Mouse (Mus musculus): Measurements from ENCODE around the gene Plxnb3. TPM values are rescaled to one million over a fixed set of nuclear protein-coding genes. Genes with fewer than 3 reads are reported as not detected.

Gene Plxnb3
- polyA plus RNA-seq, 1 experiment from 2014 or later: 0.17 TPM

DNA sequence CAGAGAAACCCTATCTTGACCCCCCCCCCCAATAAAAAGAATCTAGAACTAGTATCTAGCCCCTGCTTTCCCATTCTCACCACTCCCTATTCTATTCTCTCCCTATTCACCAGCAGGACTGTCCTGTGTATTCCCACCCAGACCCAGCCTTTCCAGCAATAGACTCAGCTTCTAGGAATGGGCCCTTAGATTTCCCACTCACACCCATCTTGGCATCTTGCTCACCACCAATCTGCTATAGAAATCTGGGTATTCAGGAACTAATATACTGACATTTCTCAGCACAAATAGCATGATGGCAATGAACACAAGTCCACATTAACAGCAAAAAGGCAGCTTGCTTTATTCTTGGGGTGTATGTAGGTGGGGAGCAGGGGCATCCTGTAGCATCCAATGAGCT, 36.1 kb downstream of the Plxnb3 start:
- Histone ChIP-seq H3K9ac (ENCODE audit: low read length) (no peak overlapping the region), H3K4me1 (ENCODE audit: control insufficient read depth, insufficient read depth, low read length) (no peaks in the 10 kb centered on the region), H3K4me3 (ENCODE audit: low read depth, low read length) (no peak overlapping the region), H3K27ac (replicated peaks; ENCODE audit: low read depth, low read length) (no peak overlapping the region), H3K27me3 (ENCODE audit: control insufficient read depth, insufficient read depth, low read length) (peaks cover 3% of the 10 kb centered on the region; the same call in 1 of the 2 replicates), H3K9me3 (ENCODE audit: control insufficient read depth, low read length) (no peaks in the 10 kb centered on the region), H3K4me2 (ENCODE audit: low read depth, severe bottlenecking) (no peak overlapping the region), H3K36me3 (ENCODE audit: control insufficient read depth, insufficient read depth, low read length) (no peaks in the 10 kb centered on the region; the same call in 1 of the 2 replicates)
- DNase-seq (ENCODE audit: low spot score) (no peak), ATAC-seq (ENCODE audit: insufficient number of reproducible peaks, low FRiP score, low TSS enrichment, low read depth) (no peak)

GRCm38 (mm10) chrX:73793505-73793904, 36.6 kb downstream of the Plxnb3 start:
- Histone ChIP-seq H3K4me3 (ENCODE audit: low read depth, low read length) (no peak overlapping the region), H3K9me3 (ENCODE audit: control insufficient read depth, low read length) (no peaks in the 10 kb centered on the region), H3K4me2 (ENCODE audit: low read depth, severe bottlenecking) (no peak overlapping the region), H3K27me3 (ENCODE audit: control insufficient read depth, insufficient read depth, low read length) (peaks cover 3% of the 10 kb centered on the region; the same call in 1 of the 2 replicates), H3K9ac (ENCODE audit: low read length) (no peak overlapping the region), H3K4me1 (ENCODE audit: control insufficient read depth, insufficient read depth, low read length) (no peaks in the 10 kb centered on the region), H3K27ac (replicated peaks; ENCODE audit: low read depth, low read length) (no peak overlapping the region), H3K36me3 (ENCODE audit: control insufficient read depth, insufficient read depth, low read length) (no peaks in the 10 kb centered on the region; the same call in 1 of the 2 replicates)
- 64% methylated on average over 1 of the region's 1 CpGs for WGBS
- ATAC-seq (ENCODE audit: insufficient number of reproducible peaks, low FRiP score, low TSS enrichment, low read depth): no peak
- no peak for DNase-seq (ENCODE audit: low spot score)

- no peaks in the 10 kb centered on the region for H3K36me3 ChIP-seq (ENCODE audit: control insufficient read depth, insufficient read depth, low read length)
- no peak overlapping the region for H3K9ac ChIP-seq (ENCODE audit: low read length)
- no peak for DNase-seq (ENCODE audit: low spot score)
- no peak for ATAC-seq (ENCODE audit: insufficient number of reproducible peaks, low FRiP score, low TSS enrichment, low read depth)
- no peak overlapping the region for H3K4me3 ChIP-seq (ENCODE audit: low read depth, low read length)
- H3K4me2 ChIP-seq (ENCODE audit: low read depth, severe bottlenecking): no peak overlapping the region
- peaks cover 3% of the 10 kb centered on the region; the same call in 1 of the 2 replicates for H3K27me3 ChIP-seq (ENCODE audit: control insufficient read depth, insufficient read depth, low read length)
- H3K27ac ChIP-seq (replicated peaks; ENCODE audit: low read depth, low read length): no peak overlapping the region
- H3K4me1 ChIP-seq (ENCODE audit: control insufficient read depth, insufficient read depth, low read length): no peaks in the 10 kb centered on the region
- no peaks in the 10 kb centered on the region for H3K9me3 ChIP-seq (ENCODE audit: control insufficient read depth, low read length)
- 98% methylated on average over 2 of the region's 2 CpGs for WGBS
Observed at GRCm38 (mm10) chrX:73797511-73797910, 40.6 kb downstream of the Plxnb3 start.

GRCm38 (mm10) chrX:73798502-73798901, 41.6 kb downstream of the Plxnb3 start:
- Histone ChIP-seq H3K27me3 (ENCODE audit: control insufficient read depth, insufficient read depth, low read length) (peaks cover 3% of the 10 kb centered on the region; the same call in 1 of the 2 replicates), H3K36me3 (ENCODE audit: control insufficient read depth, insufficient read depth, low read length) (no peaks in the 10 kb centered on the region), H3K9me3 (ENCODE audit: control insufficient read depth, low read length) (no peaks in the 10 kb centered on the region), H3K4me2 (ENCODE audit: low read depth, severe bottlenecking) (no peak overlapping the region), H3K4me3 (ENCODE audit: low read depth, low read length) (no peak overlapping the region), H3K27ac (replicated peaks; ENCODE audit: low read depth, low read length) (no peak overlapping the region), H3K4me1 (ENCODE audit: control insufficient read depth, insufficient read depth, low read length) (no peaks in the 10 kb centered on the region), H3K9ac (ENCODE audit: low read length) (no peak overlapping the region)
- ATAC-seq (ENCODE audit: insufficient number of reproducible peaks, low FRiP score, low TSS enrichment, low read depth) (peak; percentile 78), DNase-seq (ENCODE audit: low spot score) (peak; percentile 74)
- 33% methylated on average over 9 of the region's 9 CpGs for WGBS

DNA sequence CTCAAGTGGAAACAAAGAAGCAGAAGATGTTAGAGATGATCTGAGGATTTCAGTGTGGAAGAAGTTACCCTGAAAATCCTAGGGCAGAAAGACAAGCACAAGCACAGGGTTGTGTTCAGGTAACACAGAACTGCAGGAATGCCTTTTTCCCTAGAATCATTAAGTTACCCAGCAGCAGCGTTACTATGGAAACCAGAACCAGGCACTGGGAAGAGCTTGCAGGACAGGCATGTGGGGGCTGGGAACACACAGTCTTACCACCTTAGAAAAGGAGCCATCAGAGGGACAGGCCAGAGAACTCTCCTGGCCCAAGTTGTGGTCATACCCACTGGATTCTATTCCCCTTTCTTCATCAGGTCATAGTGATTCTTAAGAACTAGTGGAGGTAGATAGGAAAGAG, 48.9 kb downstream of the Plxnb3 start:
- no peak overlapping the region for H3K4me2 ChIP-seq (ENCODE audit: low read depth, severe bottlenecking)
- H3K4me3 ChIP-seq (ENCODE audit: low read depth, low read length): no peak overlapping the region
- H3K36me3 ChIP-seq (ENCODE audit: control insufficient read depth, insufficient read depth, low read length): no peaks in the 10 kb centered on the region
- 24% methylated on average over 1 of the region's 1 CpGs for WGBS
- ATAC-seq (ENCODE audit: insufficient number of reproducible peaks, low FRiP score, low TSS enrichment, low read depth) (no peak), DNase-seq (ENCODE audit: low spot score) (no peak)
- no peaks in the 10 kb centered on the region for H3K4me1 ChIP-seq (ENCODE audit: control insufficient read depth, insufficient read depth, low read length)
- H3K9me3 ChIP-seq (ENCODE audit: control insufficient read depth, low read length): no peaks in the 10 kb centered on the region
- no peaks in the 10 kb centered on the region for H3K27me3 ChIP-seq (ENCODE audit: control insufficient read depth, insufficient read depth, low read length)
- no peak overlapping the region for H3K9ac ChIP-seq (ENCODE audit: low read length)
- no peak overlapping the region for H3K27ac ChIP-seq (replicated peaks; ENCODE audit: low read depth, low read length)

GRCm38 (mm10) chrX:73815072-73815471, 58.2 kb downstream of the Plxnb3 start:
- no peaks in the 10 kb centered on the region for H3K4me1 ChIP-seq (ENCODE audit: control insufficient read depth, insufficient read depth, low read length)
- H3K9ac ChIP-seq (ENCODE audit: low read length): peak overlapping the region; percentile 50
- WGBS: 20% methylated on average over 14 of the region's 14 CpGs
- peak overlapping the region; percentile 37 for H3K4me2 ChIP-seq (ENCODE audit: low read depth, severe bottlenecking)
- no peaks in the 10 kb centered on the region for H3K36me3 ChIP-seq (ENCODE audit: control insufficient read depth, insufficient read depth, low read length)
- peak overlapping the region; percentile 24 for H3K4me3 ChIP-seq (ENCODE audit: low read depth, low read length)
- no peaks in the 10 kb centered on the region for H3K27me3 ChIP-seq (ENCODE audit: control insufficient read depth, insufficient read depth, low read length)
- peak; percentile 57; the same call in 1 of the 2 replicates for ATAC-seq (ENCODE audit: insufficient number of reproducible peaks, low FRiP score, low TSS enrichment, low read depth)
- DNase-seq (ENCODE audit: low spot score): peak; percentile 57
- no peak overlapping the region for H3K27ac ChIP-seq (replicated peaks; ENCODE audit: low read depth, low read length)
- no peaks in the 10 kb centered on the region for H3K9me3 ChIP-seq (ENCODE audit: control insufficient read depth, low read length)

DNA sequence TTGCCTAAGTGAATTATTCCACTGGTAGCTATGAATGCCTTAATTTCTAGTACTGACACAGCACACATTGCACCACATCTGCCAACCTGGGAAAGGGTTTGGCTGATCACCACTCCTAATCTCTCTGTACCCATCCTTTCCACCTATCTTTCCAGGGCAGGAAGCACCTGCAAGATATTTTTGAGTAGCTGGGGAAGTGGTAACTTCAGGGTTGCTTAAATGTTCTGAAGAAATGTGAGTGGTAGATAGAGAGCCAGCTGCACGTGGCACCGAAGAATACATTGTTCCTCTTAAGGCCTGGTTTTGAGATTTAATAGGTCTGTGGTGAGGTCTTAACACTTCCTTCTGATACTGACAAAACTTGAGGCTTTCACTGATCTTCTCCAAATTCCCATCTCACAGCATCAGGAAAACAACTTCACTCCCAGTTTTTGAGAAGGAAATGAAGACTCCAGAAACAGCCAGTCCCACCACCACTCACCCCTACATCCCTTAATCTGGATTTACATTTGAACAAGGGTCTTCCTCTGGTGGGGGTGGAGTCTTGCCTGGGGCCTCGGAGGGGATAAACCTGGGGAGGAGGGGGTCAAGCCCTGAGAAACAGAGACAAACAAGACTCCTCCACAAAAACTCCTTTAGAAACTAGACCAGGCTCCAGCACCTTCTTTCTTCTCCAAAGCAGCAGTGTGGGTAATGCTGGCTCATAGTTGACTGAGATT, 59.9 kb downstream of the Plxnb3 start:
- Histone ChIP-seq H3K9me3 (ENCODE audit: control insufficient read depth, low read length) (no peaks in the 10 kb centered on the region), H3K27me3 (ENCODE audit: control insufficient read depth, insufficient read depth, low read length) (no peaks in the 10 kb centered on the region), H3K4me2 (ENCODE audit: low read depth, severe bottlenecking) (no peak overlapping the region), H3K9ac (ENCODE audit: low read length) (no peak overlapping the region), H3K4me1 (ENCODE audit: control insufficient read depth, insufficient read depth, low read length) (no peaks in the 10 kb centered on the region), H3K4me3 (ENCODE audit: low read depth, low read length) (no peak overlapping the region), H3K27ac (replicated peaks; ENCODE audit: low read depth, low read length) (no peak overlapping the region), H3K36me3 (ENCODE audit: control insufficient read depth, insufficient read depth, low read length) (no peaks in the 10 kb centered on the region)
- 68% methylated on average over 3 of the region's 3 CpGs for WGBS
- ATAC-seq (ENCODE audit: insufficient number of reproducible peaks, low FRiP score, low TSS enrichment, low read depth) (no peak), DNase-seq (ENCODE audit: low spot score) (no peak)

Measured in limb, embryonic 11.5 days (tissue).